Mouse (Mus musculus): ENCODE measurements around the gene Il6st.

GRCm38 (mm10) chr13:112537065-112537464 lies 73.2 kb downstream of the Il6st start:
- no peak for TF ChIP-seq CTCF (IDR thresholded peaks at IDR 0.05; ENCODE audit: insufficient read depth, low read depth, low read length)
- TF ChIP-seq POLR2A (IDR thresholded peaks at IDR 0.05; ENCODE audit: insufficient read depth, low read depth, low read length) = no peak
